Mouse (Mus musculus) liver, embryonic 13.5 days (tissue): ENCODE measurements at regions not wholly inside any gene's neighbourhood (a gene's known extent, or its start where the extent isn't known, plus 50 kb on each side); places are given as distances from the start of the nearest gene placed in this dataset.
A peak's percentile ranks its signal among the peaks of the same experiment; 100 is the strongest.

ENCODE experiments used
- ATAC-seq: fragments of 200-750 bp; cut with Nextera tagmentation; 2 replicates; pipeline ENCODE4 v1.8.0; 2017; ENCODE audit warnings: low read depth, mild to moderate bottlenecking, moderate number of reproducible peaks, moderate library complexity
- DNase-seq: peaks from one replicate; pipeline ENCODE4 v3.0.0; 2022
- H3K27ac ChIP-seq: fragments of 300-500 bp; sonication (generic); 2 replicates; pipeline ENCODE4 v1.5.1; 2015; ENCODE audit warnings: moderate library complexity, mild to moderate bottlenecking, inconsistent platforms
- H3K27me3 ChIP-seq: fragments of 300-500 bp; sonication (generic); 2 replicates; pipeline ENCODE4 v1.6.1; 2015; ENCODE audit warnings: mild to moderate bottlenecking, inconsistent platforms
- H3K36me3 ChIP-seq: fragments of 300-500 bp; sonication (generic); 2 replicates; pipeline ENCODE4 v1.6.1; 2015; ENCODE audit warnings: mild to moderate bottlenecking, inconsistent platforms
- H3K4me1 ChIP-seq: fragments of 300-500 bp; sonication (generic); replicated peaks from 2 replicates; pipeline ENCODE4 v1.6.1; 2015; ENCODE audit warnings: inconsistent platforms
- H3K4me2 ChIP-seq: fragments of 300-500 bp; sonication (generic); 2 replicates; pipeline ENCODE4 v1.6.1; 2015; ENCODE audit warnings: inconsistent platforms, mild to moderate bottlenecking, moderate library complexity
- H3K4me3 ChIP-seq: fragments of 300-500 bp; sonication (generic); replicated peaks from 2 replicates; pipeline ENCODE4 v1.5.1; 2015; ENCODE audit warnings: mild to moderate bottlenecking, inconsistent platforms
- H3K9ac ChIP-seq: fragments of 300-500 bp; sonication (generic); 2 replicates; pipeline ENCODE4 v1.6.1; 2015; ENCODE audit warnings: mild to moderate bottlenecking, inconsistent platforms
- H3K9me3 ChIP-seq: fragments of 300-500 bp; sonication (generic); replicated peaks from 2 replicates; pipeline ENCODE4 v1.6.1; 2016; ENCODE audit warnings: inconsistent platforms
- WGBS: fragments of 180-500 bp; shearing (Covaris S2); methylation state at CpG from one replicate; pipeline ENCODE4 v1.1.7; 2015; ENCODE audit not compliant: insufficient replicate concordance; 5-methylcytosine and 5-hydroxymethylcytosine counted together

- ATAC-seq, result no peak
- WGBS, result 16% methylated on average over 5 of the region's 5 CpGs
- Histone ChIP-seq H3K4me2 (no peak overlapping the region), H3K9me3 (no peaks in the 10 kb centered on the region), H3K36me3 (no peaks in the 10 kb centered on the region), H3K27ac (no peak overlapping the region), H3K27me3 (0 out of 2 replicates have a peak, but pooled peaks cover 2% of the 10 kb centered on the region), H3K4me1 (peaks cover 38% of the 10 kb centered on the region), H3K4me3 (no peak overlapping the region), H3K9ac (no peak overlapping the region)
- DNase-seq, result peak; percentile 51
These were observed 73.5 kb downstream of the Ier5 start for GRCm38 (mm10) chr1:155025862-155026478.

- 68% methylated on average over 11 of the region's 11 CpGs for WGBS
- H3K4me1 ChIP-seq, result peaks cover 11% of the 10 kb centered on the region
- DNase-seq, result no peak
- 0 out of 2 replicates have a peak, but pooled peaks cover 2% of the 10 kb centered on the region for H3K27me3 ChIP-seq
- ATAC-seq, result no peak
- H3K36me3 ChIP-seq, result no peaks in the 10 kb centered on the region
- H3K9me3 ChIP-seq, result no peaks in the 10 kb centered on the region
- no peak overlapping the region for H3K4me2 ChIP-seq
- H3K4me3 ChIP-seq, result no peak overlapping the region
- H3K9ac ChIP-seq, result no peak overlapping the region
- H3K27ac ChIP-seq, result no peak overlapping the region
These were observed 76.1 kb downstream of the Ier5 start for GRCm38 (mm10) chr1:155023324-155023723.

- DNase-seq (no peak), ATAC-seq (no peak)
- Histone ChIP-seq H3K4me1 (0 out of 2 replicates have a peak, but pooled peaks cover 3% of the 10 kb centered on the region), H3K27me3 (no peaks in the 10 kb centered on the region), H3K4me2 (no peak overlapping the region), H3K4me3 (no peak overlapping the region), H3K9ac (no peak overlapping the region), H3K27ac (no peak overlapping the region), H3K9me3 (no peaks in the 10 kb centered on the region), H3K36me3 (no peaks in the 10 kb centered on the region)
- WGBS, result 68% methylated on average over 3 of the region's 3 CpGs
These were observed 83.8 kb downstream of the Ier5 start for GRCm38 (mm10) chr1:155015669-155016068.

- Histone ChIP-seq H3K9ac (no peak overlapping the region), H3K4me1 (0 out of 2 replicates have a peak, but pooled peaks cover 3% of the 10 kb centered on the region), H3K4me3 (no peak overlapping the region), H3K4me2 (no peak overlapping the region), H3K27me3 (no peaks in the 10 kb centered on the region), H3K9me3 (no peaks in the 10 kb centered on the region), H3K27ac (no peak overlapping the region), H3K36me3 (no peaks in the 10 kb centered on the region)
- 62% methylated on average over 3 of the region's 3 CpGs for WGBS
- DNase-seq (no peak), ATAC-seq (no peak)
These were observed 84.5 kb downstream of the Ier5 start for GRCm38 (mm10) chr1:155014944-155015343.

GRCm38 (mm10) chr1:155013784-155014183 is 85.7 kb downstream of the Ier5 start:
- Histone ChIP-seq H3K4me3 (no peak overlapping the region), H3K9me3 (no peaks in the 10 kb centered on the region), H3K9ac (no peak overlapping the region), H3K4me2 (no peak overlapping the region), H3K27me3 (no peaks in the 10 kb centered on the region), H3K36me3 (no peaks in the 10 kb centered on the region), H3K4me1 (0 out of 2 replicates have a peak, but pooled peaks cover 3% of the 10 kb centered on the region), H3K27ac (no peak overlapping the region)
- DNase-seq (no peak), ATAC-seq (no peak)
- 42% methylated on average over 4 of the region's 4 CpGs for WGBS

- DNase-seq, result no peak
- H3K27me3 ChIP-seq, result no peaks in the 10 kb centered on the region
- no peak for ATAC-seq
- H3K4me1 ChIP-seq, result 0 out of 2 replicates have a peak, but pooled peaks cover 3% of the 10 kb centered on the region
- H3K36me3 ChIP-seq, result no peaks in the 10 kb centered on the region
- H3K4me3 ChIP-seq, result no peak overlapping the region
- no peak overlapping the region for H3K27ac ChIP-seq
- no peak overlapping the region for H3K4me2 ChIP-seq
- no peaks in the 10 kb centered on the region for H3K9me3 ChIP-seq
- WGBS, result 51% methylated on average over 4 of the region's 4 CpGs
- no peak overlapping the region for H3K9ac ChIP-seq
These were observed 86.1 kb downstream of the Ier5 start for GRCm38 (mm10) chr1:155013361-155013760.

GRCm38 (mm10) chr1:155006539-155007486 is 92.6 kb downstream of the Ier5 start:
- Histone ChIP-seq H3K4me3 (no peak overlapping the region), H3K27ac (no peak overlapping the region), H3K4me2 (no peak overlapping the region), H3K36me3 (no peaks in the 10 kb centered on the region), H3K9me3 (no peaks in the 10 kb centered on the region), H3K27me3 (peaks cover 4% of the 10 kb centered on the region; the same call in 1 of the 2 replicates), H3K4me1 (no peaks in the 10 kb centered on the region), H3K9ac (no peak overlapping the region)
- peak; percentile 59 for DNase-seq
- ATAC-seq, result peak; percentile 62
- 15% methylated on average over 16 of the region's 16 CpGs for WGBS

- H3K4me2 ChIP-seq, result no peak overlapping the region
- H3K9ac ChIP-seq, result no peak overlapping the region
- H3K27ac ChIP-seq, result no peak overlapping the region
- H3K9me3 ChIP-seq, result no peaks in the 10 kb centered on the region
- peaks cover 4% of the 10 kb centered on the region; the same call in 1 of the 2 replicates for H3K27me3 ChIP-seq
- no peaks in the 10 kb centered on the region for H3K36me3 ChIP-seq
- WGBS, result 49% methylated on average over 10 of the region's 10 CpGs
- DNase-seq, result no peak
- ATAC-seq, result no peak
- no peak overlapping the region for H3K4me3 ChIP-seq
- no peaks in the 10 kb centered on the region for H3K4me1 ChIP-seq
These were observed 93.3 kb downstream of the Ier5 start for GRCm38 (mm10) chr1:155006099-155006498.

GRCm38 (mm10) chr1:155000301-155000700 is 99.1 kb downstream of the Ier5 start:
- Histone ChIP-seq H3K4me3 (no peak overlapping the region), H3K4me1 (no peaks in the 10 kb centered on the region), H3K4me2 (no peak overlapping the region), H3K9me3 (no peaks in the 10 kb centered on the region), H3K9ac (no peak overlapping the region), H3K36me3 (no peaks in the 10 kb centered on the region), H3K27me3 (peaks cover 3% of the 10 kb centered on the region; the same call in 1 of the 2 replicates), H3K27ac (no peak overlapping the region)
- DNase-seq (no peak), ATAC-seq (no peak)

GRCm38 (mm10) chr1:154999501-155000131 is 99.8 kb downstream of the Ier5 start:
- no peaks in the 10 kb centered on the region for H3K4me1 ChIP-seq
- 56% methylated on average over 9 of the region's 9 CpGs for WGBS
- no peak for DNase-seq

GRCm38 (mm10) chr1:154995778-154996390 is 103.6 kb downstream of the Ier5 start:
- WGBS, result 58% methylated on average over 9 of the region's 9 CpGs

More at GRCm38 (mm10) chr1:154999501-155000131, 99.8 kb downstream of the Ier5 start:
- H3K27me3 ChIP-seq, result no peaks in the 10 kb centered on the region
- H3K9me3 ChIP-seq, result no peaks in the 10 kb centered on the region
- no peak overlapping the region for H3K4me2 ChIP-seq
- H3K9ac ChIP-seq, result no peak overlapping the region
- no peak for ATAC-seq
- H3K4me3 ChIP-seq, result no peak overlapping the region
- no peak overlapping the region for H3K27ac ChIP-seq
- no peaks in the 10 kb centered on the region for H3K36me3 ChIP-seq

More at GRCm38 (mm10) chr1:154995778-154996390, 103.6 kb downstream of the Ier5 start:
- no peak overlapping the region for H3K4me2 ChIP-seq
- no peak overlapping the region for H3K9ac ChIP-seq
- no peak overlapping the region for H3K4me3 ChIP-seq
- no peak for DNase-seq
- no peaks in the 10 kb centered on the region for H3K27me3 ChIP-seq
- no peaks in the 10 kb centered on the region for H3K9me3 ChIP-seq
- no peaks in the 10 kb centered on the region for H3K36me3 ChIP-seq
- no peak for ATAC-seq
- no peak overlapping the region for H3K27ac ChIP-seq
- H3K4me1 ChIP-seq, result no peaks in the 10 kb centered on the region
